Mouse (Mus musculus) mouse embryonic stem cell (cell line): ENCODE results near the gene Phxr2.

Experiments used
- in situ Hi-C, 2 experiments: fragments of 300-500 bp; cut with MboI; formaldehyde crosslinking; loops; 1 replicate in 1 of 2; 3 replicates in 1 of 2; pipeline ENCODE4 v1.14.3; 2019 to 2020; ENCODE audit warnings: low sequenced_read_pairs in 2 of 2, low pct_unique_long_range_greater_than_20kb in 1 of 2, mixed read lengths in 1 of 2; ENCODE audit not compliant: unreplicated experiment in 1 of 2

The Phxr2 gene

GRCm38 (mm10) chr10:99106703-99107631 is 19.2 kb downstream of the Phxr2 start, which contains the start of gene Poc1b:
Poc1b (plus strand) TSS chr10:99107036.
- in situ Hi-C loops, result no loop called here

- in situ Hi-C loops, result no loop called here
Measured at GRCm38 (mm10) chr10:99106311-99106702, 19.8 kb downstream of the Phxr2 start.

DNA sequence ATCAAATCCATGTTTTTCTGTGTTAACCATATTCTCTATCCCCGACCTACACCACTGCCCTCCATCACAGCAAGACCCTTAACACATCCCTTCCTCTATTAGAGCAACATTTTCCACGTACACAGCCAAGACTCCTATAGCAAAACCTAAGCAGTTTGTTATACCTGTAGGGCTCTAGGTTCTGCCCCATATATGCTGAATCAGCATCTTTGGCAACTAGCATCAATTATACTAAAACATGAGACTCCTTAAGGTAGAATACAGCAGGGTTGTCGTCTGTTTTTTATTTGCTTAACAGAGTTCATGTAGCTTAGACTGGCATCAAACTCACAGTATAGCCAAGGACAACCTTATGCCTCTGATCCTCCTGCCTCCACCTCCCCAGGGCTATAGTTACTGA is 20.6 kb downstream of the Phxr2 start:
- in situ Hi-C loops, result no loop called here

GRCm38 (mm10) chr10:99097374-99097773 is 28.8 kb downstream of the Phxr2 start:
- in situ Hi-C loops, result loop anchor here (25.0 kb wide), 4 partner anchors 285 to 610 kb away; no protein-coding TSS in a partner anchor

GRCm38 (mm10) chr10:99095114-99095513 is 31.0 kb downstream of the Phxr2 start:
- in situ Hi-C loops, result loop anchor here (25.0 kb wide), 4 partner anchors 283 to 608 kb away; no protein-coding TSS in a partner anchor

DNA sequence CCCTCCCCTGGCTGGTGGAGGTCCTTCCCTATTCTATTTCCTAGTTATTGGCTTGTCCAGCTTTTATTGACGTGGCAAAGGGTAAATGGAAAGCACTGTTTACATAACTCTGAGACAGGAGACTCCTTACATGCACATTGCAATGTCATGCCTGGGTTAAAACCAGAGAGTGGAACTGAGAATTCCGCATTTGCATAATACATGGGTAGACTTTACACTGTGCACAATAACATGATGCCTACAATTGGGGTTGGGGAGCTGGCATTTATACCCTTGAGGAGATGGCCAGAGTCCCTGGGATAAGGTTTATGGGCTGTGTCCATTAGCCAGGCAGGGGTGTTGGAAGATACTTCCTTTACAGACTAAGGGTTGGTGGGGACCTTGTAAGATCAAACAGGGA is 32.8 kb downstream of the Phxr2 start:
- in situ Hi-C loops, result loop anchor here (25.0 kb wide), 4 partner anchors 281 to 606 kb away; no protein-coding TSS in a partner anchor

GRCm38 (mm10) chr10:99089906-99090305 is 36.2 kb downstream of the Phxr2 start:
- in situ Hi-C loops, result loop anchor here (25.0 kb wide), 4 partner anchors 278 to 603 kb away; no protein-coding TSS in a partner anchor

DNA sequence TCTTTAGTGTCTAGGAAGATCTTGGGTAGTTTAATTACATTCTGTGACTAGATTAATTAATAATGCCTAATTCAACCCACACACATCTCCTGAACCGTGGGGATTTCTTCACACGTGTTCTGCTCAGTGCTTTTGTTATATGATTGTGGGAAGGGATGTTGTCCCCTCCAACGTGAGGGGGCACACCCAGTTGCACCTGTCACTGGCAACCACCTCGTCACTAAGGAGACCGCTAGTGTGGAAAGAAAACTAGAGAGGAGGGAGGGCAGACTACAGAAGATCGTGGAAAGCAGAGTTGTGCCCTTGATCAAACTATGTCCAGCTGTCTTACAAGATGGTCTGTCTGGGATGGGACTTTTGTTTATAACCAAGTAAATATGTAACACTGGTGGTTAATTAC is 40.1 kb downstream of the Phxr2 start:
- in situ Hi-C loops, result loop anchor here (25.0 kb wide), 4 partner anchors 274 to 599 kb away; no protein-coding TSS in a partner anchor

DNA sequence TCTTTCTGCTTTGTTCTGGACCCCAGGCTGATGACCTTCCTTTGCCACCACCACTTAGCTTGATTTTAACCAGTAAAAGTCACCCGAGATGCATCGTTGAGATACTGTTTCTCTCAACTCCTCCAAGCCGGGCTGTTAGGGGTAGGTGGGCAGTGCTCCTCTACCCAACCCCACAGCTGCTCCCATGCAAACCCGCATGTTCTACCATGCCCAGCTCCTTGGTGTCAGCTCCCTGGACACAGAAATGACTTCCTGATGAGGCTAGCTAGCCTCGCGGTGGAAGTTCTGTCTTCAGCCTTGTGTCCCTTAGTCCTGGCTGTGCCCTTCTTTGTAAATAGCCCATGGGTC is 40.9 kb downstream of the Phxr2 start:
- in situ Hi-C loops, result loop anchor here (25.0 kb wide), 4 partner anchors 273 to 598 kb away; no protein-coding TSS in a partner anchor

GRCm38 (mm10) chr10:99084397-99085239 is 41.5 kb downstream of the Phxr2 start:
- in situ Hi-C loops, result loop anchor here (25.0 kb wide), 4 partner anchors 272 to 597 kb away; no protein-coding TSS in a partner anchor

- in situ Hi-C loops, result loop anchor here (25.0 kb wide), 4 partner anchors 271 to 596 kb away; no protein-coding TSS in a partner anchor
Measured at GRCm38 (mm10) chr10:99083431-99084003, 42.6 kb downstream of the Phxr2 start.

GRCm38 (mm10) chr10:99081569-99081990 is 44.5 kb downstream of the Phxr2 start:
- in situ Hi-C loops, result loop anchor here (25.0 kb wide), 4 partner anchors 269 to 594 kb away; no protein-coding TSS in a partner anchor

DNA sequence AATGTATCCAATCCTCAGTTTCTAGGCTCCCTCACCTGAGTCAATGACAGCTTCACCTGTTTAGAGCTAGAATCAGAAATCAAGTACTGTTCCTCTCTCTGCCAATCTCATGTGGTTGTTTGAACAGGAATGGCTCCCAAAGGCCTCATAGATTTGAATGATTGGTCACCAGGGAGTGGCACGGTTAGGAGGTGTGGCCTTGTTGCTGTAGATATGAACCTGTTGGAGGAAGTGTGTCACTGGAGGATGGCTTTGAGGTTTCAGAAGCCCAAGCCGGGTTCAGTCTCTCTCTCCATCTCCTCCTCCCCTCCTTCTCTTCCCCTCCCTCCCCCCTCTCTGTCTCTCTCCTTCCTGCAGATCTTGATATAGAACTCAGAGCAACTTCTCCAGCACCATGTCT is 47.5 kb downstream of the Phxr2 start:
- in situ Hi-C loops, result loop anchor here (25.0 kb wide), 4 partner anchors 266 to 591 kb away; no protein-coding TSS in a partner anchor

DNA sequence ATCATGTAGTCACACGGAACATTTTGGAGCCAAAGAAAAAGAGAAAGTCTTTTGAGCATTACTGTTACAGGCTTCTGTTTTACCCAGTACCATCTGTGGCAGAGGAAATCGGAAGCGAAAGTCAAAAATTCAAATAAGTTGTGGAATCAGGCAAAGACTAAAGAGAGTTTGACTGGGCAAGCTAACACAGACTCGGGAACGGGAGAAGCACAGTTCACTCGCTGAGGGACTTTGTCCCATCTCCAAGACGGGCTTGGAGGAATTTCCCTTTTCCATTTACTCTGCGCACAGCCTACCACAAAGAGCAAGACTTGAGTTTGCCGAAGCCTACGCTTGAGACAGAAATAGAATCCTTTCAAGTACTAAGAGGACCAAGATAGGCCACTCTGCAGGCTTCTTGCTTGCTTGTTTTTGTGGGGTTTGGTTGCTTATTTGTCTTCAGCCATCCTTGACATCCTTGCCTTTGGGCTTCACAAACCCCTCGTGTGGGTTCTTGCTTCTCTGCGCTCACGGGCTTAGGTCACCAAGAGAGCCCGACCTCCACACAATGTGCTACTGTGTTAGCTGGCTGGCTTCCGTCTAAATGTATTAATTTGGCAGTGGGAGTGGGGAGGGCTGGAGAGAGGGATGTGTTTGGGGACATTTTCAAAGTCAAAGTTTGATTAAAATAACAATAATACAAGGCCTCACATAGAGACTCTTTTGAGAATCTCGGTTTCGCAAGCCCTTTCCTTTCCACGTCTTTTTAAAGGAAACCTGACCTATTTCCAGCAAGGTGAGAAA is 49.8 kb downstream of the Phxr2 start:
- in situ Hi-C loops, result loop anchor here (25.0 kb wide), 4 partner anchors 264 to 589 kb away; no protein-coding TSS in a partner anchor
